Mouse (Mus musculus): ENCODE results near the gene Tspear.
"Not testable (repeated sequence)": the region's sequence is repeated elsewhere in the genome, so short reads cannot be mapped to it uniquely, and the experiment has no call there.

The Tspear gene

GRCm38 (mm10) chr10:77787876-77788275, 101.5 kb downstream of the Tspear start, which contains the start of gene Gm7137:
Gene Gm7137, minus strand, starts transcription at chr10:77788200.
- DNase-seq (ENCODE audit: low read depth, low spot score), result not testable (repeated sequence)

GRCm38 (mm10) chr10:77788621-77789020, 102.3 kb downstream of the Tspear start:
- no peak for DNase-seq (ENCODE audit: low read depth, low spot score)

GRCm38 (mm10) chr10:77794976-77795375, 108.6 kb downstream of the Tspear start, which contains the start of gene Gm9639:
Gene Gm9639, minus strand, starts transcription at chr10:77795076.
- no peak for DNase-seq (ENCODE audit: low read depth, low spot score)

GRCm38 (mm10) chr10:77797677-77798076, 111.3 kb downstream of the Tspear start:
- no peak for DNase-seq (ENCODE audit: low read depth, low spot score)

GRCm38 (mm10) chr10:77798164-77798920, 112.0 kb downstream of the Tspear start:
- not testable (repeated sequence) for DNase-seq (ENCODE audit: low read depth, low spot score)

- DNase-seq (ENCODE audit: low read depth, low spot score), result no peak
Measured at GRCm38 (mm10) chr10:77798921-77799508, 112.6 kb downstream of the Tspear start, which contains the start of gene Gm19668. Gene Gm19668, minus strand, starts transcription at chr10:77799133.

- no peak for DNase-seq (ENCODE audit: low read depth, low spot score)
Measured at GRCm38 (mm10) chr10:77804095-77804494, 117.7 kb downstream of the Tspear start.

- DNase-seq (ENCODE audit: low read depth, low spot score), result no peak
Measured at GRCm38 (mm10) chr10:77811743-77812142, 125.4 kb downstream of the Tspear start, which contains the start of gene Gm9507. Gene Gm9507, minus strand, starts transcription at chr10:77811843.

GRCm38 (mm10) chr10:77814382-77814781, 128.0 kb downstream of the Tspear start, which contains the start of gene Gm2696:
Gene Gm2696, plus strand, starts transcription at chr10:77814682.
- DNase-seq (ENCODE audit: low read depth, low spot score), result no peak

GRCm38 (mm10) chr10:77815514-77815913, 129.1 kb downstream of the Tspear start:
- no peak for DNase-seq (ENCODE audit: low read depth, low spot score)

GRCm38 (mm10) chr10:77818523-77818922, 132.2 kb downstream of the Tspear start:
- no peak for DNase-seq (ENCODE audit: low read depth, low spot score)

- DNase-seq (ENCODE audit: low read depth, low spot score), result no peak
Measured at GRCm38 (mm10) chr10:77819203-77819602, 132.8 kb downstream of the Tspear start.

GRCm38 (mm10) chr10:77826951-77827350, 140.6 kb downstream of the Tspear start, which contains the start of gene Krtap10-4:
Gene Krtap10-4, minus strand, starts transcription at chr10:77827095.
- DNase-seq (ENCODE audit: low read depth, low spot score), result no peak

GRCm38 (mm10) chr10:77835647-77836046, 149.3 kb downstream of the Tspear start, which contains the start of gene Krtap10-10:
Gene Krtap10-10, plus strand, starts transcription at chr10:77835947.
- peak; percentile 9 for DNase-seq (ENCODE audit: low read depth, low spot score)

GRCm38 (mm10) chr10:77839006-77839405, 152.6 kb downstream of the Tspear start:
- no peak for DNase-seq (ENCODE audit: low read depth, low spot score)

GRCm38 (mm10) chr10:77846503-77846902, 160.1 kb downstream of the Tspear start, which contains the start of gene Gm36176:
Gene Gm36176, plus strand, starts transcription at chr10:77846803.
- DNase-seq (ENCODE audit: low read depth, low spot score), result no peak

- DNase-seq (ENCODE audit: low read depth, low spot score), result no peak
Measured at GRCm38 (mm10) chr10:77846961-77847360, 160.6 kb downstream of the Tspear start.

GRCm38 (mm10) chr10:77847538-77847937, 161.2 kb downstream of the Tspear start:
- no peak for DNase-seq (ENCODE audit: low read depth, low spot score)

- DNase-seq (ENCODE audit: low read depth, low spot score), result no peak
Measured at GRCm38 (mm10) chr10:77852559-77852958, 166.2 kb downstream of the Tspear start, which contains the start of gene Gm10318. Gene Gm10318, plus strand, starts transcription at chr10:77852859.

GRCm38 (mm10) chr10:77861675-77862074, 175.3 kb downstream of the Tspear start, which contains the start of gene Gm3285:
Gene Gm3285, plus strand, starts transcription at chr10:77861975.
- DNase-seq (ENCODE audit: low read depth, low spot score), result no peak

- DNase-seq (ENCODE audit: low read depth, low spot score), result no peak
Measured at GRCm38 (mm10) chr10:77864067-77864761, 177.8 kb downstream of the Tspear start.

- DNase-seq (ENCODE audit: low read depth, low spot score), result no peak
Measured at GRCm38 (mm10) chr10:77864762-77865143, 178.4 kb downstream of the Tspear start.

Measured in telencephalon, adult 2 months (tissue).